Mouse (Mus musculus) c-Kit-negative CD71-positive TER-119-positive erythroid progenitor cells, embryonic 14.5 days (primary cell): Measurements from ENCODE around the gene 1700001C19Rik.

Source experiments
- DNase-seq: peaks from one replicate; pipeline ENCODE4 v3.0.0-alpha.2; 2013; ENCODE audit warnings: low read depth, low spot score

Gene 1700001C19Rik

GRCm38 (mm10) chr17:47462209-47462608, 25.0 kb upstream of the 1700001C19Rik start:
- no peak for DNase-seq

DNA sequence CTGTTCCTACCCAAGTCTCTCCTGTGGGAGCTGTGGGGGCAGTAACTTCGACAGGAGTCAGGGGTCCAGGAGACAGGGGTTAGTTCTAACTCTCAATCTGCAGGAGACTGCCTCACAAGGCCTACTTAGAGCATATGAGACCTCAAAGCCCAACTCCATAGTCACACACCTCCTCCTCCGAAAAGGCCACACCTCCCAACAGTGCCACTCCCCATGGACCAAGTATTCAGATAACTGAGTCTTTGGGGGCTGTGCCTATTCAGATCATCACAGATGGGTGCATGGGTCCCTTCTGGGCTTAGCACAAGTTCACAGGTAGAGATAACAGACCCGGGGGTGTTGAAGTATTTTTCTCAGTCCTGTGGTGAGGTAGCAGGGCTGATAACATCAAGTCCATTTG, 24.5 kb upstream of the 1700001C19Rik start:
- DNase-seq: no peak

- no peak for DNase-seq
These were observed 22.3 kb upstream of the 1700001C19Rik start for GRCm38 (mm10) chr17:47459341-47459919.

DNA sequence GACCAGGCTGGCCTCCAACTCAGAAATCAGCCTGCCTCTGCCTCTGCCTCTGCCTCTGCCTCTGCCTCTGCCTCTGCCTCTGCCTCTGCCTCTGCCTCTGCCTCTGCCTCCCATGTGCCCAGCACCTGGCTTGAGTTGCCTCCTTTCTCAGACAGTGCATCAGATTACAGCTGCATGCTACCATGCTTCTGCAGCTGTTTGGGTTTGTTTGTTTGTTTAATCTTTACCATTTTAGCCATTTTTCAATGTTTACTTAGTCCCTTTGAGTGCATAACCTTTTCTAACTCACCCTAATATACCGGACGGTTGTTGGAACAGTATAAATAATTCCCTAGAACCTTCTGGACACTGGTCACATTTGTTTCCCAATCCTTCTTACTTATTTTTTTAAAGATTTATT, 21.8 kb upstream of the 1700001C19Rik start:
- DNase-seq: no peak

DNA sequence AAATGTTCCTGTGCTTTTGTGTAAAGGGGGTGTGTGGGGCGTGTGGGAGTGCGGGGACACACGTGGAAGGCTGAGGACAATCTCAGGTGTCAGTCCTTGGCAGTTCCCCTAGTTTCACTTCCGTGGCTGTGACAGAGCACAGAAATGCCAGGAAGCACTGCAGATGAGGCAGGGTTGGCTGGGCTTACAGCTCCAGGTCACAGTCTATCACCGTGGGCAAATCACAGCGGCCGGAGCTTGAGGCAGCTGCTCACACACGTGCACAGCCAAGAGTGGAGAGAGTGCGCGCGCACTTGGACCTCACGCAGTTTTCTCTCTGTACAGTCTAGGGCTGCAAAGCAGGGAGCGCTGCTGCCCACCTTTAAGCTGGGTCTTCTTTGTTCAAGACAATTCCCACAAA, 21.1 kb upstream of the 1700001C19Rik start:
- DNase-seq: no peak

DNA sequence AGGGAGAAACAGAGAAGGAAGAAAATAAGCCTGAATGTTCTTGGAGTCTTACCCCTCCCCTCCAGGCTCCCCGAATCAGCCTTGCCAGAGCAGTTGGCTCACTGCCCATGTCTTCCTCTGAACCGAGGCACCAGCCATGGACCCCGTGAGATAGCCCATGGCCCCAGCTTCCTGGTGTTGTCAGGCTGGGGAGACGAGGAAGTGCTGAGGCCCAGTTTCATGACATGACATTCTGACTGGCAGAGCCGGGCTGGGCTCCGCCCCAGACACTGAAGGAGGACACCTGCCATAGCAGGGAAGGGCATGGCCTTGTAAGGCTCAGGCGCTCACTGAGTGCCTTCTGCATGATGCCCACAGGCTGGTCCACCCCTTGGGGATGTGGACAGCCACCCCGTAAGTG, 17.5 kb upstream of the 1700001C19Rik start:
- no peak for DNase-seq

GRCm38 (mm10) chr17:47452886-47453285, 15.7 kb upstream of the 1700001C19Rik start:
- DNase-seq: no peak

GRCm38 (mm10) chr17:47450880-47451565, 13.8 kb upstream of the 1700001C19Rik start:
- no peak for DNase-seq

DNA sequence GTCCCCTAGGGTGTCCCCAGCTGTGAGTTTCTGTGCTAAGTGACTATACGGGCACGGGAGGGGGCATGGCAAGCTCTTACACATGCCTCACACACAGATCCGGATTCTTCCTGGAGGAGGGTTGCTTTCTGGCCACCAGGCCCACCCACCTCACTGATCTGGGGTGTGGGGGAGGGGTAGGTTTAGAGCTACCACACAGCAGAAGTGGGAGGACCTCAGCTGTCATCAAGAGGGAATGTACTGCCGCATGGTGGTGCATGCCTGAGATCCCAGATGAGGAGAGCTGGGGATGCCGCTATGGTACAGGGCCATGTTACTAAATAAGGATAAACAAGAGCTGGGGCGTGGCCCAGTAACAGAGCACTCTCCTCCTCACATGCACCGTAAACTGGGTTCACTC, 13.1 kb upstream of the 1700001C19Rik start:
- no peak for DNase-seq

GRCm38 (mm10) chr17:47449432-47449831, 12.3 kb upstream of the 1700001C19Rik start:
- DNase-seq: no peak

DNA sequence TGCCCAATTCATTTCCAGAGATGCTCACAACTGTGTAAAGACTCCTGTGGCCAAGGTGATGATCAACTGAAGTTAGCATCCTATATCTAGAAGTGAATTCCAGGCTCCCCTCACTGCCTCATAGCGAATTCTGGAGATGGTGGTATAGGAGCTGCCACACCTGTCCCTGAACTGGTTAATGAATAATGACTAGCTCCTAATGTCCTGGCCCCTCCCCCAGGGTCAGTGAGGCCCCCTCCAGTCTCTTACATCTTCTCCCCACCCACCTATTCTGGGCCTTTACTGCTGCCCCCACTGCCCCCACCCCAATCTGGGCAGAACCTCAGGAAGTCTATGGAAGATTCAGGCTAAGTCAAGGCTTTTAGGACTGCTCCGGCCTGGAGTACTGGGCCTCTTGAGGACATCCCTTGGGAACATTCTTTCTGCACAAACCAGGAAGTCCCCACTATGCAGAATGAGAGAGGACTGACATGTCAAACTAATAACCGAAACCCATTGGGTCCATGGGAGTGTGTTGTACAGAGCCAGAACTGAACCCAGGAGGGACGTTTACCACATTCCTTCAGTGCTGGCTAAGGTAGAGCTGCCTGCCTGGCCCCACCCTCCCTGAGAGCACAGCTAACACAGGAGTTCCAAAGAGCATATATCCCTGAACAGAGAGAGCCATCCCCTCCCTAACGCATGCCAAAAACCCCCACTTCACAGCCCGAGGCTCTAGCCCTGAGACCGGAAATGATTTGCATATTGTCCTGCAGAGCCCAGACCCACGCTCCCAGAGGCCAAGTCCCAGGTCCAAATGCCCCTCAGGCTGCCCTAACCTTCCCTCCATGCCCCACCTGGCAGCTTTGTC, 11.6 kb upstream of the 1700001C19Rik start:
- no peak for DNase-seq

GRCm38 (mm10) chr17:47446561-47446960, 9.4 kb upstream of the 1700001C19Rik start:
- DNase-seq: no peak

- no peak for DNase-seq
These were observed 8.8 kb upstream of the 1700001C19Rik start for GRCm38 (mm10) chr17:47446025-47446424.

- DNase-seq: no peak
These were observed 8.3 kb upstream of the 1700001C19Rik start for GRCm38 (mm10) chr17:47445518-47445917.

DNA sequence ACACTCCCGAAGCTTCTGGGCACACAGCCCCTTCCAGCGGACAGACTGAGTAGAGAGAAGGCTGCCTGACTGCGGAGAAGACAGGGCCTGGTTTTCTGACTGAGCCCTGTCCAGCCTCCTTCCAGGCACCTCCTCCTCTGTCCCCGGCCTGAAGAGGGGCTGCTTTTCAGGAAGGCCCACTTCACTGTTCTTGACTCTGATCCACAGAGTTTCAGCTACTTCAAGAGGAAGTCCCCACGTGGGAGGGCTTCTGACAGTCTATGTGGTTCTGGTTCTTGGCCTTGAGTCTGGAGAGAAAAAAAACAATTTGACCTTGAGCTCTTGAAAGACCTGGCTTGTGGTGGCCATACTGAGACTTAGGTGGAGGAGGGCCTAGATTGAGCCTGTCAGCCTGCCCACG, 6.9 kb upstream of the 1700001C19Rik start:
- DNase-seq: no peak

DNA sequence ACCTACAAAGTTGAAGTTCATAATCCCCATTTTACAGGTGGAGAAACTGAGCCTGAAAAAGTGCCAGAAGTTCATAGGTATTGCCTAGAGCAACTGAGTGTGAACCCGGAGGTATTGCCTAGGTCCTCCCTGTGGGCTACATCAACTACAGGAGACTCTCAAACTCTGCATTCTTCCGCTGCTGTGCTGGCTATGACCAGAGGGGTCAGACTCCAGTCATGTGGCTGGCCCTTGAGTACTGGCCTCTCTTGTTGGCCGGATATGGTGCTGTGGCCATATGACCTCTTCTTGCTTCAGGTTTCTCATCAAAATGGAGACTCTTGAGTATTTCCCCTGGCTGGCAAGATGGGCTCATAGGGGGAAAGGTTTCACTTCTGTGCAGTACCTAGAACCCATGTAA, 5.1 kb upstream of the 1700001C19Rik start:
- DNase-seq: no peak

DNA sequence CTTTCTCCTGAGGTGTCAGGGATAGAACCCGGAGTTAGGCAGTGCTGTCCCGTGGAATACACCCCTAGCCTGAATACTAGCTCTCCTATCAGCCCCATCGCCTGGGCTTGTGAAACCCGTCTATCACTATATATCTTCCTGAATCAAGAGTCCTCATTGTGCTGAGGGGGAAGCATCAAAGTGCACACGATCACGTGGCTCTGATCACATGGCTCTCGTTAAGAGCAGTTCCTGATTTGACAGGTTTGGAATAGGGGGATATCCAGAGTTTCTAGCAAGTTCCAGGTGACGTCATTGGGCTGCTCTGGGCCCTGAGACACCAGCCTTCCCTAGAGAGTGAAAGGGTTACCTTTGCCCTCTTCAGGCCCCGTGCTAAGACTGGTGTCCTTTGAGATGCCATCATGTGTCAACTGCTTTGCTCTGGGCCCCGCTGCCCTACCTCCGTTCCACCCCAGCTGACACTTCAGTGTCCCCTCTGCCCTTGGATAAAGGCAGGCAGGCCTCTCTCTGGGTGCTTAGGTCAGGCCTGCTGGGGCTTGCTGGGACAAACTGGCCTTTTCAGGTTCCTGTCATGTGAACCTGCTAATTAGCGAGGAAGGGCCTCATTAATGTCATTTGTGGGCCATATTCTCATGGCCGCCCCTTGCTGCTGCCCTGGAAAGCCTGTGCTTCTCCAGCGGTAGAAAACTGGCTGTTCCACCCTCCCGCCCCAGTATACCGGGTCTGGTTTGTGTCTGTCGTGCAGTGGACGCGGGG, 4.3 kb upstream of the 1700001C19Rik start:
- DNase-seq: no peak

DNA sequence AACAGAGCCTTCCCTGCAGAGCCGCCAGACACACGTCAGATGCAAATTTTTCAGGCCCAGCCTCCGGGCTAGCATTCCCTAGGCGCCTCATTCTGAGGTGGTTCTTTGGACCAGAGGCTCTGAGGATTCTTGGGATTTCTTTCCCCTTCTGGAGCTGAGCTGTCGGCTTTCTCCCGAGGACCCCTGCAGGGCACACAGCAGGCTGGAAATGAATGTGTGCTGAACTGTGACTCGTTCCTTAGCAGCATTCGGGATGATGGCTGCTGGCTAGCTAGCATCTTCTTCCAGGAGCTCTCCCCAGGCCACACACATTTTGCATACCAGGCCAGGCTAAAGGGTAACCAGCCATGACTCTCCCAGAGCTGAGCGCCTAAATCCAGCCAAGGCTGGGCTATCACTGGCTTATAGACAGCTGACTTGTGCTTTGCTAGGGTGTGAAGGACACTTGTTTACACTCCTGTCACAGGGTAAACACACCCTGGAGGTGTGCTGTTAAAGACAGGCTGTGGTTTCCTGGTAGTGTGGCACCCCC, 3.2 kb upstream of the 1700001C19Rik start:
- no peak for DNase-seq

GRCm38 (mm10) chr17:47439396-47440028, 2.3 kb upstream of the 1700001C19Rik start:
- no peak for DNase-seq

DNA sequence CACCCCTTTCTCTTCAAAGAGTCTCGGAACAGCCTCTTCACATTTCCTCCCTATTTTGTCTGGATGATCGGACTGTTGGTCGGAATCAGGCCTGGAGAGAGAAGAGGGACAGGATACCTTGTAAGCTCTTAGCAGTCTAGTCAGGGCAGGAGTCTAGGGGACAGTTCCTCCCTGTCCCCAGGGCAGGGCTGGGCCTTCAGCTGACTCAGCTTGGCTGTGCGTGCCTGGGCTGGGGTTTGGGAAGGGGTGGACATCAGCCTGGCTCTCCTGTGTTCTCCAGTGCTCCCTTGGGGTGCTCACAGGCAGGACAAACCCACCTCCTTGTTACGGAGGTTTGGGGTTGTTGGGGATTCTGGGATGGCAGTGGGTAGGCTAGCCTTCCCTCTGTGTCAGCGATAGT, 1.4 kb upstream of the 1700001C19Rik start:
- no peak for DNase-seq
